Mouse (Mus musculus): Measurements from ENCODE around the gene Pus10.
A peak's percentile ranks its signal among the peaks of the same experiment; 100 is the strongest.
"Not testable (repeated sequence)": the region's sequence is repeated elsewhere in the genome, so short reads cannot be mapped to it uniquely, and the experiment has no call there.

The Pus10 gene

GRCm38 (mm10) chr11:23762635-23763034, 97.2 kb downstream of the Pus10 start:
- no peak for DNase-seq (ENCODE audit: low read depth)

- not testable (repeated sequence) for DNase-seq (ENCODE audit: low read depth)
These were observed 101.9 kb downstream of the Pus10 start for GRCm38 (mm10) chr11:23767369-23767768.

- DNase-seq (ENCODE audit: low read depth): no peak
These were observed 102.5 kb downstream of the Pus10 start for GRCm38 (mm10) chr11:23767928-23768327.

GRCm38 (mm10) chr11:23769033-23769432, 103.6 kb downstream of the Pus10 start:
- no peak for DNase-seq (ENCODE audit: low read depth)

GRCm38 (mm10) chr11:23769686-23770509, 104.4 kb downstream of the Pus10 start:
- DNase-seq (ENCODE audit: low read depth): peak; percentile 34

GRCm38 (mm10) chr11:23770510-23770759, 105.0 kb downstream of the Pus10 start:
- peak; percentile 32 for DNase-seq (ENCODE audit: low read depth)

- DNase-seq (ENCODE audit: low read depth): peak; percentile 72
These were observed 105.5 kb downstream of the Pus10 start, which contains the start of gene Rel for GRCm38 (mm10) chr11:23770760-23771506. Gene Rel (minus strand): TSS chr11:23770970.

GRCm38 (mm10) chr11:23771507-23772097, 106.1 kb downstream of the Pus10 start:
- no peak for DNase-seq (ENCODE audit: low read depth)

GRCm38 (mm10) chr11:23772471-23772870, 107.0 kb downstream of the Pus10 start:
- DNase-seq (ENCODE audit: low read depth): no peak

- no peak for DNase-seq (ENCODE audit: low read depth)
These were observed 113.3 kb downstream of the Pus10 start for GRCm38 (mm10) chr11:23778787-23779201.

- DNase-seq (ENCODE audit: low read depth): no peak
These were observed 116.6 kb downstream of the Pus10 start for GRCm38 (mm10) chr11:23782038-23782437.

Measured in c-Kit-positive CD71-negative TER-119-negative erythroid progenitor cells, embryonic 14.5 days (primary cell).